16 mouse cellular contexts compared by ENCODE assay signal in genomic region chr2:29407764-29408163, GRCm38 (mm10).
A peak's percentile ranks its signal among the peaks of the same experiment; 100 is the strongest.
DNase-seq lines count a peak whose midpoint lies in the region; ATAC-seq and TF ChIP-seq lines count a peak whose summit lies in the region.
"Had no signal": no experiment of that assay in that cellular context is flagged by ENCODE, and none has a peak within 500 bp of the region (broad histone marks: within the 10 kb centered on the region; RNA-seq: fewer than 3 reads in every experiment).

No protein-coding gene starts in this region.

- no peak overlapping the region for H3K9ac ChIP-seq in forebrain, embryonic 15.5 days (replicated peaks)
- no peak overlapping the region for H3K9ac ChIP-seq in kidney, embryonic 16.5 days (replicated peaks; ENCODE audit: low read length)
- H3K9ac ChIP-seq in midbrain, embryonic 16.5 days (ENCODE audit: low read depth, low read length) = no peak overlapping the region
- H3K9ac ChIP-seq: heart, embryonic 13.5 days; limb, embryonic 13.5 days; liver, embryonic 15.5 days had no signal

- WGBS in forebrain, embryonic 15.5 days = 32% methylated on average over 7 of the region's 7 CpGs
- WGBS in kidney, embryonic 16.5 days = 37% methylated on average over 7 of the region's 7 CpGs
- 49% methylated on average over 7 of the region's 7 CpGs for WGBS in midbrain, embryonic 16.5 days

- H3K9me3 ChIP-seq in forebrain, embryonic 15.5 days = no peaks in the 10 kb centered on the region
- H3K9me3 ChIP-seq in kidney, embryonic 16.5 days (ENCODE audit: low read length) = no peaks in the 10 kb centered on the region
- H3K9me3 ChIP-seq in midbrain, embryonic 16.5 days (replicated peaks; ENCODE audit: control insufficient read depth, low read length, poor library complexity, severe bottlenecking) = no peaks in the 10 kb centered on the region
- H3K9me3 ChIP-seq: heart, embryonic 13.5 days; hindbrain, embryonic 10.5 days; limb, embryonic 13.5 days; liver, embryonic 15.5 days had no signal

- no peak overlapping the region for H3K4me3 ChIP-seq in layer of hippocampus, adult 2 months
- H3K4me3 ChIP-seq in forebrain, embryonic 15.5 days = no peak overlapping the region
- no peak overlapping the region for H3K4me3 ChIP-seq in kidney, embryonic 16.5 days (ENCODE audit: low read length)
- no peak overlapping the region for H3K4me3 ChIP-seq in midbrain, embryonic 16.5 days (ENCODE audit: low read depth, low read length)
- H3K4me3 ChIP-seq: heart, embryonic 13.5 days; hindbrain, embryonic 10.5 days; limb, embryonic 13.5 days; liver, embryonic 15.5 days had no signal

- no peaks in the 10 kb centered on the region for H3K27me3 ChIP-seq in forebrain, embryonic 15.5 days
- no peaks in the 10 kb centered on the region for H3K27me3 ChIP-seq in kidney, embryonic 16.5 days (ENCODE audit: insufficient read depth, low read length)
- H3K27me3 ChIP-seq in midbrain, embryonic 16.5 days (ENCODE audit: control insufficient read depth, insufficient read depth, low read depth, low read length) = no peaks in the 10 kb centered on the region
- H3K27me3 ChIP-seq: heart, embryonic 13.5 days; liver, embryonic 15.5 days had no signal

- H3K36me3 ChIP-seq in forebrain, embryonic 15.5 days = no peaks in the 10 kb centered on the region
- no peaks in the 10 kb centered on the region for H3K36me3 ChIP-seq in kidney, embryonic 16.5 days (ENCODE audit: insufficient read depth, low read length)
- H3K36me3 ChIP-seq in midbrain, embryonic 16.5 days (ENCODE audit: control insufficient read depth, insufficient read depth, low read length) = no peaks in the 10 kb centered on the region
- H3K36me3 ChIP-seq: heart, embryonic 13.5 days; hindbrain, embryonic 10.5 days; limb, embryonic 13.5 days; liver, embryonic 15.5 days had no signal

- ATAC-seq in forebrain, embryonic 15.5 days (replicated peaks) = no peak
- ATAC-seq in kidney, embryonic 16.5 days (ENCODE audit: low FRiP score, low TSS enrichment) = 0 out of 2 replicates have a peak, but pooled peaks have one; percentile 67
- ATAC-seq in midbrain, embryonic 16.5 days = no peak

- H3K4me2 ChIP-seq in forebrain, embryonic 15.5 days (replicated peaks) = no peak overlapping the region
- H3K4me2 ChIP-seq in kidney, embryonic 16.5 days (replicated peaks; ENCODE audit: low read depth, low read length) = no peak overlapping the region
- no peak overlapping the region for H3K4me2 ChIP-seq in midbrain, embryonic 16.5 days (ENCODE audit: low read length)
- H3K4me2 ChIP-seq: heart, embryonic 13.5 days; limb, embryonic 13.5 days; liver, embryonic 15.5 days had no signal

- peak overlapping the region; percentile 55; the same call in 1 of the 2 replicates for H3K27ac ChIP-seq in layer of hippocampus, adult 2 months
- H3K27ac ChIP-seq in forebrain, embryonic 15.5 days (replicated peaks) = peak overlapping the region; percentile 71
- no peak overlapping the region for H3K27ac ChIP-seq in kidney, embryonic 16.5 days (ENCODE audit: low read length)
- H3K27ac ChIP-seq in midbrain, embryonic 16.5 days (ENCODE audit: low read length) = peak overlapping the region; percentile 18; the same call in 1 of the 2 replicates
- H3K27ac ChIP-seq: heart, embryonic 13.5 days; hindbrain, embryonic 10.5 days; limb, embryonic 13.5 days; liver, embryonic 15.5 days had no signal

- no peak for TF ChIP-seq CTCF in layer of hippocampus, adult 2 months (conservative IDR thresholded peaks at IDR 0.05)

- H3K4me1 ChIP-seq in forebrain, embryonic 15.5 days = peaks cover 35% of the 10 kb centered on the region
- H3K4me1 ChIP-seq in kidney, embryonic 16.5 days (ENCODE audit: insufficient read depth, low read length) = peaks cover 31% of the 10 kb centered on the region
- H3K4me1 ChIP-seq in midbrain, embryonic 16.5 days (ENCODE audit: control insufficient read depth, insufficient read depth, low read length) = peaks cover 13% of the 10 kb centered on the region

- DNase-seq in layer of hippocampus, adult 2 months (ENCODE audit: low spot score in 2 of 2) = no peak
- no peak for DNase-seq in layer of hippocampus, postnatal 10 days (ENCODE audit: low spot score in 2 of 2)
- DNase-seq in Muller cell, postnatal 12 days (ENCODE audit: inconsistent ontology term) = no peak
- DNase-seq in cerebellum, adult 11 months = no peak
- no peak for DNase-seq in cerebellum, adult 9-11 months
- DNase-seq: adrenal gland, postnatal 25 days; cerebellum, postnatal 14 days; lung, postnatal 36 days; spleen, adult 18-20 months had no signal
